Mouse (Mus musculus) c-Kit-positive CD71-positive TER-119-negative erythroid progenitor cells, embryonic 14.5 days (primary cell): Measurements from ENCODE around the gene Chpf2.
A peak's percentile ranks its signal among the peaks of the same experiment; 100 is the strongest.

Experiments
- DNase-seq: peaks from one replicate; pipeline ENCODE4 v3.0.0-alpha.2; 2013; ENCODE audit warnings: low read depth

The Chpf2 gene

GRCm38 (mm10) chr5:24591796-24592470, 5.4 kb downstream of the Chpf2 start:
- no peak for DNase-seq

- DNase-seq = no peak
These were observed 6.1 kb downstream of the Chpf2 start for GRCm38 (mm10) chr5:24592471-24593160.

DNA sequence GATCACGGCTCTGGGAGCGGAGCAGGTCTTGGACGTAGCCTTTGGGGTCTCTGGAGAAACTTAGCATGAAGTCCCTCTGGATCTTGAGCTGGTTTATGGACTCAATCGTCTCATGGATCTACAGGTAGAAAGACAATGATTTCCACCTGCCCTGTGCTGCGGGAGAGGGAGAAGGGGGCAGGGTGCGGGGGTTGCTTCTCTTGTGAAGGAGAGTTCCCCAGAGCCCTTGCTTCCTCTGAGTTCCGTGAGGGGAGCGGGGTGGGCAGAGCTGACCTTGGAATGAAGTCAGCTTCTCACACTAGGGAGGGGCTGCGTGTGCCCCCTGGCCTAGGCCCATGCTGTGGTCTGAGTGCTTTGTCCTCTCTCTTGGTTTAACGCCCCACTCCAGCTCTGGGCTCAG, 6.7 kb downstream of the Chpf2 start:
- no peak for DNase-seq

DNA sequence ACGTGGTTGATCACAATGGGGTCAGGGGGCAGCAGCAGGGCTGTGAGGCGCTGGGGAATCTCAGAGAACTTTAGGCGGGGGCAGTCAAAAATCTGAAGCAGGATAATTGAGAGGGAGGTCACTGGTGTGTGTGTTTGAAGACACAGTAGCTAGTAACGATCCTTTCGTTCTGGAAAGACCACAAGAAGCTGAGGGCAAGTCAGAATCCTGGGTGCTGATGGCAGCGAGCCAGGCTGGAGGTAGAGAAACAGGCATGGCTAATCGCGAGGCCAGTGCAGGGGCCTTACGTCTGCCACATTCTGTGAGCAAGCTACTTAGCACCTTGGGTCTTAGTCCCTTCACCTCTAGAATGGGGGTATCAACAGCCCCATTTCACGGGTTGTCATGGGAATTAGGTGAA, 7.4 kb downstream of the Chpf2 start:
- no peak for DNase-seq

GRCm38 (mm10) chr5:24594346-24594745, 7.8 kb downstream of the Chpf2 start:
- no peak for DNase-seq

DNA sequence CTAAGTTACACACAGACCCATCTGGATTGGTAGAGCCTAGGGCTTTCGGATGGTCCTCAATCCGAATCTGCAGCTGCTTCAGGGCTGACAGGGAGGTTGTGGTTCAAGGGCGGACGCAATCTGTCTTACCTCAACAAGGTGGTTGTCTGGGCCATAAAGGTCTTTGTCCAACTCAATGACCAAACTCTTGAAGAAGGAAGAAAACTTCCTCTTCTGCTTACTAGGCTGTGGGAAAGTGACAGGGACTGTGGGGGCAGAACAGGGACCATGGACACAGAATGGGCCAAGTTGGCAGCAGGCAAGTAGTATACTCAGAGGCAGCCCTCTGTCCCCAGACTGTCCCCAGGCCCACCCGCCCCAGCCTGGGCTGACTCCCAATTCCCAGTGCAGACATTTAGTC, 8.7 kb downstream of the Chpf2 start:
- DNase-seq = no peak

GRCm38 (mm10) chr5:24595786-24596380, 9.3 kb downstream of the Chpf2 start:
- no peak for DNase-seq

DNA sequence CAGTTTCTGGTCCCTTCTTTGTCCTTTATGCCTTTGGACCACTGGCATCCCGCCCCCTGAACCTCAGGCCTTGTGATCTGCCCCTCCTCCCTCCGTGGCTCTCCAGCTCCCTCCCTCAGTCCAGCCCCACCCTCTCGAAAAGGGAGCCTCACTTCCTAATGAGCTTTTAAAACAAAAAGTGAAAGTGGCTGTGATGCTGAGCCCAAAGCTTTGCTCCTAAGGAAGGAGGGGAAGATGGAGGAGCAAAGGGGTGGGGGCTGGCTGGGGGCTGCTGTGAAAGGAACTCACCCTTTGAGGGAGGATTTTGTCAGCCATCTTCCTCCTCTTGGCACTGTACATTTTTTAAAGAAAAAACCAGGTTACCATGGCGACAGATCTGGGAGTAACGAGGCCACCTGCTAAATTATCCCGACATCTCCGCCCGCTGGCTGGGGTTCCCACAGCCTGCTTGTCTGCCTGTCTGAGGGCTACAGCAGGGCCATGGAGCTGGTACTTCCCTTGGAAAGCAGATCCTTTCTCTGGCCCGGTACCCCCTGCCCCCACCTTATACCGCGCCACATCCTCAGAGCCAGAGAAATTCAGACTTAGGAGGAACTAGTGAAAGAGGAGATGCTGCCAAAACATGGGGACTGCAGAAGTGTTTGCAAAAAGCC, 10.1 kb downstream of the Chpf2 start:
- DNase-seq = no peak

DNA sequence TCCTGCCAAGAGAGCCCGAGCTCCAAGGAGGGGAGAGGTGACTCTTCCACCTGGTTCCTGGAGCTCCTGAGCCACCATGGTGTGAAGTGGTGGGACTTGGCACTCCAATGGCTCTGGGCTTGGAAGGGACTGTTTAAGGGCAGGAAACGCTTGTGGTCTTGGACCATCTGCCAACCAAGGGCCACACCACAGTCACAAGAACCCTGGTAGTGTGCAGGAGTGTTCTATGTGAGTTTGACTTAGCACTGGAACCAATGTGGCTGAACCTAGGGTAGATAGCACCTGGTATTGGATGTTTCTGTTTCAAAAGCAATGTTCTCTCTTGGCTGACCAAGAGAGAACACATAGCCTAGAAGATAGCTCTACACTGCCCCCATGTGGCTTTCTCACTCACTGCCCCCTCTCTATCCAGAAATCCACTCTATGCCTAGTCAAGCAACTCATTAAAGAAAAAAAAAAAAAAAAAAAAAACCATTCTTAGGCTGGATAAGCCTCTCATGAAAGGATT, 10.7 kb downstream of the Chpf2 start:
- peak; percentile 69 for DNase-seq

- DNase-seq = no peak
These were observed 11.5 kb downstream of the Chpf2 start for GRCm38 (mm10) chr5:24597901-24598569.

- DNase-seq = no peak
These were observed 12.0 kb downstream of the Chpf2 start for GRCm38 (mm10) chr5:24598570-24599006.

GRCm38 (mm10) chr5:24599137-24599536, 12.6 kb downstream of the Chpf2 start:
- no peak for DNase-seq

DNA sequence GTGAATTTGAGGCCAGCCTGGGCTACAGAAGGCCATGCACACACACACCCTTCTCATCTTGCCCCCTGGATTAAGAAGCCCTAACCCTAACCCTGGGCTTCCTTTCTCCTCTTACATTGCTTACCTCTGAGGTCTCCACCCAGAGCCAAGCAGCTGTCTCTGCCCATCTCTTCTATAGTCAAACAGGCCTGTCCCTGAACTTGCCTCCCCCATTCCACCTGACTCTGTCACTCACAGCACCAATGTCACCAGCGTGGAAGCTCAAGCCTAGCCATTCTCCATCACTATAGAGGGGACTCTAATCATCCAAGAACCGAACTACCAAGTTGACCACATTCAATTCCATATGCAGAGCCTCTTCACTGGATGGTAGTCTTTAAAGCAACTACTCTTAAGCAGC, 13.7 kb downstream of the Chpf2 start:
- no peak for DNase-seq

DNA sequence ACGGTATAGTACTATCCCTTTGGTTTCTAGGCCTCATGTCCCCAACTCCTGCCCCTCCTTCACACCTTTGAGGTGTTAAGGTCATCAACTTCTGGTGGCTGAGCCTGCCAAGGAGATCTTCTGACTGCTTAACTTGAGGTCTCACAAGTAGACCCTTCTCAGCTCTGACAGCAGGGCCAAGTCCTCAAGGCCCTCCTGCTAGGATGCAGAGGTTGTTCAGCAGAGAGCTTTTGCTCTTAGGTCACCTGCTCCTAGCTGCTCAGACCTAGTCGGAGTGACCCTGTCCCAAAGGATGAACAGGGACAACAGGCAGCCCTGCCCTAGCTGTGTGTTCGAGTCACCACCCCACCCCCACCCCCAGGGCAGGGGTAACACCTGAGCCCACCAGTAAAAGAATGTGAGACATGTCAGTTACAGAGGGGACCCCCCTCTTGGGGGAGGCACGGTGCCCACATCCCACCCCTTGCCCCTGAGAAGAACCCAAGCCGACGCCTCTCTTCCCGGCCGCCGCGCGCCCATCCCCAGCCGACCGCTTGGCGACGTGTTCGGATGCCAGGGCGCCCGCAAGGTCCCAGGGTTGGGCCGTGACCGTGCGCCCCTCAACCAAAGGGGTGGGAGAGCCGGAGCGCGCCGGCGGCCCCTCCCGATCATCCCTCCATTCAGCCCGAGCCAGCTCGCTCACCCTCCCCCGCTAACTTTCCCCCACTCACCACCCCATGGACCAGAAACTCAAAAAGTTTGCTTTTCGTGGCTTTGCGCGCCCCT, 14.7 kb downstream of the Chpf2 start:
- DNase-seq = no peak

DNA sequence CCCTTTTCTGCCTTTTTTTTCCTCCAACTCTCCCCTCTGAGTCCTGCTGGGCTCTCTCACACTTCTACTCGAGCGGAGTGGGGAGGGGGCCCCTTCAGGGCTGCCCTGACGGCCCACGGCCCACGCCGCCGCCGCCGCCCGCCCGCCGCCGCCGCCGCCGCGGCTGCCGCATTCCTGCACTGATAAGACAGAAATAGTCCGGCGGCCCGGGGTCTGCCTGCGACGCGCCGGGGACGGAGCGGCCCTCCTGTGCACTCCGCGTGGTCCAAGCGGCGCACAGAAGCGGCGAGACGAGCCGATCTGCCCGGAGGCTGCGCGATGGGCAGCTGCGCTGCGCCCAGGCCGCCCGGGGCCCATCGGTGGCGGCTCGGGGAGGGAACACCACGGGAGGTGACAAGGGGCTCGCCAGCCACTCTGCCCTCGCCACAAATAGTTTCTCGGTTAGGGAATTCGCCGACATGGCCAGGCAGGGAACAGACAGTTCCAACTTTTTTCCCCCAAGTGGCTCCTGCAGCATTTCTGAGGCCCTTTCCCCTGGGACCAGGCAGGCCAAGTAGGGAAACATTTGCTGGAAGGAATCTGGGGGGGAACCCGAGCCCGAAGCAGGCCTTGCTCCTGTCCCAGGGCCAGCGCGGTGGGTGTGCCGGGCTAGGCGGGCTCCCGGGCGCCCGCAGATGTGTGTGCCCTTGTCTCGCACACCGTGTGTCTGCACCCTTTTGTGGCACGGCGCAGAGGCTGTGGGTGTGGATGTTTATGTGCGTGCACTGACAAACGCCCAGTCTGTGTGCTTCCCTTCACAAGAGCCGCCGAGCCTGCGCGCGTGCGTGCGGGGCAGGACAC, 15.6 kb downstream of the Chpf2 start:
- DNase-seq = no peak

GRCm38 (mm10) chr5:24602751-24603343, 16.3 kb downstream of the Chpf2 start:
- DNase-seq = no peak

GRCm38 (mm10) chr5:24603431-24604010, 17.0 kb downstream of the Chpf2 start:
- no peak for DNase-seq

DNA sequence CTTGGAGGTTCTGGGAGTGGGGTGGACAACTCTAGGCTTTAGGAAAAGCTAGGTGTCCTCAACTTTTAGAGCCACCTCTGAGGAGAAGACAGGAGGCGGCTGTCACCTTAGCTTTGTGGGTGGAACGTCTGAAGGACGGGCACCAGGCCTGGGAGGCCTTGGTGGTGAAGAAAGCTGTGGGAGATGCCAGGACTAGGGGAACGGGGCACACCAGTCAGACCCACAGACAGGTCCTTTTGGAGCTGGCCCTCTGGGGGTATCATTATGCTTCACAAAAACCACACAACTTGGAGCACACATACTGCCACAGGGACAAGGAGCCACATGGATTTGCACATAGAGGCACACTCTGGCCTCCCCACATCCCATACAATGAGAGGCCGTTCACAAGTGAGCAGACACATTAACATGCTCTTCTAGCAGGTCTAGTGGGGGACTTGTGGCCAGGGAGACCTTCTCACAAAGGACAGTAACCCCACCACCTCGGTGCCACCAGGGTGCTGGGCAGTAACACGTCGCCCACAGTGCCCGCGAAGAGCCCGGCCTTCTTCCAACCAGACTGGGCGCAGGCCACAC, 17.6 kb downstream of the Chpf2 start:
- DNase-seq = no peak

GRCm38 (mm10) chr5:24604656-24605100, 18.1 kb downstream of the Chpf2 start:
- DNase-seq = no peak
